Mouse (Mus musculus): ENCODE results near the gene Cd3eap. TPM values are rescaled to one million over a fixed set of nuclear protein-coding genes. Genes with fewer than 3 reads are reported as not detected.

Cd3eap gene
- polyA plus RNA-seq, 1 experiment from 2014 or later = 19.5 TPM

GRCm38 (mm10) chr7:19381377-19382165 lies 22.3 kb upstream of the Cd3eap start, which contains the start of gene Ercc2:
Ercc2 (plus strand) TSS chr7:19382010.
- Histone ChIP-seq H3K27me3 (replicated peaks) (no peaks in the 10 kb centered on the region), H3K4me2 (peak within 1 kb of the TSS; percentile 93), H3K4me1 (peaks cover 22% of the 10 kb centered on the region), H3K9ac (peak within 1 kb of the TSS; percentile 82), H3K27ac (peak within 1 kb of the TSS; percentile 57), H3K4me3 (peak within 1 kb of the TSS; percentile 82), H3K9me3 (replicated peaks) (no peaks in the 10 kb centered on the region), H3K36me3 (peaks cover 30% of the 10 kb centered on the region)
- 6% methylated on average over 45 of the region's 48 CpGs for WGBS (ENCODE audit: insufficient replicate concordance)
- ATAC-seq = peak; percentile 96

- no peaks in the 10 kb centered on the region for H3K36me3 ChIP-seq
- no peak overlapping the region for H3K27ac ChIP-seq
- 39% methylated on average over 8 of the region's 8 CpGs for WGBS (ENCODE audit: insufficient replicate concordance)
Measured at GRCm38 (mm10) chr7:19378049-19378448, 18.8 kb upstream of the Cd3eap start.

GRCm38 (mm10) chr7:19376019-19376418 lies 16.7 kb upstream of the Cd3eap start:
- Histone ChIP-seq H3K27ac (no peak overlapping the region), H3K4me1 (no peaks in the 10 kb centered on the region; the same call in 1 of the 2 replicates), H3K4me2 (no peak overlapping the region), H3K9me3 (replicated peaks) (no peaks in the 10 kb centered on the region), H3K36me3 (no peaks in the 10 kb centered on the region), H3K9ac (no peak overlapping the region), H3K4me3 (no peak overlapping the region), H3K27me3 (replicated peaks) (peaks cover 10% of the 10 kb centered on the region)
- ATAC-seq = peak; percentile 48
- 67% methylated on average over 4 of the region's 4 CpGs for WGBS (ENCODE audit: insufficient replicate concordance)

More at GRCm38 (mm10) chr7:19378049-19378448, 18.8 kb upstream of the Cd3eap start:
- Histone ChIP-seq H3K9ac (no peak overlapping the region), H3K9me3 (replicated peaks) (no peaks in the 10 kb centered on the region), H3K4me1 (peaks cover 12% of the 10 kb centered on the region), H3K27me3 (replicated peaks) (0 out of 2 replicates have a peak, but pooled peaks cover 2% of the 10 kb centered on the region), H3K4me2 (no peak overlapping the region), H3K4me3 (no peak overlapping the region)
- no peak for ATAC-seq

- Histone ChIP-seq H3K4me3 (no peak overlapping the region), H3K4me1 (peaks cover under 1% of the 10 kb centered on the region), H3K9me3 (replicated peaks) (no peaks in the 10 kb centered on the region), H3K4me2 (no peak overlapping the region), H3K36me3 (no peaks in the 10 kb centered on the region), H3K9ac (no peak overlapping the region), H3K27me3 (replicated peaks) (peaks cover 15% of the 10 kb centered on the region), H3K27ac (no peak overlapping the region)
- WGBS (ENCODE audit: insufficient replicate concordance) = 73% methylated on average over 18 of the region's 18 CpGs
- no peak for ATAC-seq
Measured at GRCm38 (mm10) chr7:19375368-19375767, 16.1 kb upstream of the Cd3eap start.

GRCm38 (mm10) chr7:19373367-19373766 lies 14.1 kb upstream of the Cd3eap start:
- H3K9ac ChIP-seq = no peak overlapping the region
- WGBS (ENCODE audit: insufficient replicate concordance) = 84% methylated on average over 2 of the region's 2 CpGs
- H3K36me3 ChIP-seq = no peaks in the 10 kb centered on the region
- no peak for ATAC-seq
- no peak overlapping the region for H3K4me3 ChIP-seq
- H3K4me2 ChIP-seq = no peak overlapping the region
- peaks cover 35% of the 10 kb centered on the region for H3K27me3 ChIP-seq (replicated peaks)
- no peaks in the 10 kb centered on the region for H3K9me3 ChIP-seq (replicated peaks)
- H3K27ac ChIP-seq = no peak overlapping the region
- H3K4me1 ChIP-seq = peaks cover 14% of the 10 kb centered on the region

GRCm38 (mm10) chr7:19369823-19370425 lies 10.6 kb upstream of the Cd3eap start:
- Histone ChIP-seq H3K4me3 (peak overlapping the region; percentile 40), H3K9me3 (replicated peaks) (no peaks in the 10 kb centered on the region), H3K27ac (no peak overlapping the region), H3K27me3 (replicated peaks) (peaks cover 45% of the 10 kb centered on the region), H3K4me1 (peaks cover 16% of the 10 kb centered on the region), H3K36me3 (no peaks in the 10 kb centered on the region), H3K9ac (peak overlapping the region; percentile 41; the same call in 1 of the 2 replicates), H3K4me2 (peak overlapping the region; percentile 74)
- peak; percentile 19; the same call in 1 of the 2 replicates for ATAC-seq
- WGBS (ENCODE audit: insufficient replicate concordance) = 12% methylated on average over 46 of the region's 46 CpGs

GRCm38 (mm10) chr7:19368380-19368779 lies 9.1 kb upstream of the Cd3eap start:
- Histone ChIP-seq H3K9me3 (replicated peaks) (no peaks in the 10 kb centered on the region), H3K9ac (no peak overlapping the region), H3K27ac (no peak overlapping the region), H3K36me3 (no peaks in the 10 kb centered on the region), H3K4me1 (peaks cover 25% of the 10 kb centered on the region), H3K27me3 (replicated peaks) (peaks cover 52% of the 10 kb centered on the region), H3K4me2 (0 out of 2 replicates have a peak overlapping the region, but pooled peaks have one; percentile 4), H3K4me3 (no peak overlapping the region)
- ATAC-seq = no peak
- 19% methylated on average over 16 of the region's 16 CpGs for WGBS (ENCODE audit: insufficient replicate concordance)

GRCm38 (mm10) chr7:19365376-19365775 lies 6.1 kb upstream of the Cd3eap start:
- Histone ChIP-seq H3K4me1 (peaks cover 49% of the 10 kb centered on the region), H3K27ac (no peak overlapping the region), H3K4me3 (no peak overlapping the region), H3K9me3 (replicated peaks) (no peaks in the 10 kb centered on the region), H3K36me3 (no peaks in the 10 kb centered on the region), H3K9ac (no peak overlapping the region), H3K27me3 (replicated peaks) (peaks cover 46% of the 10 kb centered on the region), H3K4me2 (no peak overlapping the region)
- no peak for ATAC-seq
- WGBS (ENCODE audit: insufficient replicate concordance) = 49% methylated on average over 4 of the region's 4 CpGs

- Histone ChIP-seq H3K9me3 (replicated peaks) (no peaks in the 10 kb centered on the region), H3K4me1 (peaks cover 52% of the 10 kb centered on the region), H3K27ac (no peak overlapping the region), H3K4me2 (peak overlapping the region; percentile 20; the same call in 1 of the 2 replicates), H3K36me3 (no peaks in the 10 kb centered on the region), H3K27me3 (replicated peaks) (peaks cover 31% of the 10 kb centered on the region), H3K4me3 (no peak overlapping the region), H3K9ac (no peak overlapping the region)
- ATAC-seq = no peak
- WGBS (ENCODE audit: insufficient replicate concordance) = 4% methylated on average over 18 of the region's 18 CpGs
Measured at GRCm38 (mm10) chr7:19363881-19364280, 4.6 kb upstream of the Cd3eap start.

GRCm38 (mm10) chr7:19362276-19362675 lies 3.0 kb upstream of the Cd3eap start:
- Histone ChIP-seq H3K9me3 (replicated peaks) (no peaks in the 10 kb centered on the region), H3K36me3 (peaks cover 9% of the 10 kb centered on the region), H3K4me2 (peak overlapping the region; percentile 100), H3K27me3 (replicated peaks) (peaks cover 20% of the 10 kb centered on the region), H3K27ac (no peak overlapping the region), H3K9ac (peak overlapping the region; percentile 17; the same call in 1 of the 2 replicates), H3K4me1 (peaks cover 60% of the 10 kb centered on the region), H3K4me3 (no peak overlapping the region; the same call in 1 of the 2 replicates)
- WGBS (ENCODE audit: insufficient replicate concordance) = 40% methylated on average over 4 of the region's 4 CpGs
- no peak for ATAC-seq

- Histone ChIP-seq H3K4me3 (peak overlapping the region; percentile 72), H3K27ac (peak overlapping the region; percentile 43), H3K9me3 (replicated peaks) (no peaks in the 10 kb centered on the region), H3K4me2 (peak overlapping the region; percentile 100), H3K4me1 (peaks cover 60% of the 10 kb centered on the region), H3K9ac (peak overlapping the region; percentile 77), H3K27me3 (replicated peaks) (peaks cover 17% of the 10 kb centered on the region), H3K36me3 (peaks cover 14% of the 10 kb centered on the region)
- WGBS (ENCODE audit: insufficient replicate concordance) = 10% methylated on average over 16 of the region's 16 CpGs
- ATAC-seq = no peak
Measured at GRCm38 (mm10) chr7:19361720-19362119, 2.4 kb upstream of the Cd3eap start.

GRCm38 (mm10) chr7:19360944-19361343 lies 1.7 kb upstream of the Cd3eap start:
- Histone ChIP-seq H3K27me3 (replicated peaks) (peaks cover 17% of the 10 kb centered on the region), H3K4me3 (peak overlapping the region; percentile 72), H3K4me1 (peaks cover 64% of the 10 kb centered on the region), H3K27ac (peak overlapping the region; percentile 82), H3K9ac (peak overlapping the region; percentile 77), H3K4me2 (peak overlapping the region; percentile 100), H3K36me3 (peaks cover 21% of the 10 kb centered on the region), H3K9me3 (replicated peaks) (no peaks in the 10 kb centered on the region)
- 2% methylated on average over 27 of the region's 27 CpGs for WGBS (ENCODE audit: insufficient replicate concordance)
- peak; percentile 80 for ATAC-seq
